Mouse (Mus musculus): Measurements from ENCODE around the gene Cenpv. TPM values are rescaled to one million over a fixed set of nuclear protein-coding genes. Genes with fewer than 3 reads are reported as not detected.

Gene Cenpv
- polyA plus RNA-seq, 1 experiment, result 46.7 TPM

DNA sequence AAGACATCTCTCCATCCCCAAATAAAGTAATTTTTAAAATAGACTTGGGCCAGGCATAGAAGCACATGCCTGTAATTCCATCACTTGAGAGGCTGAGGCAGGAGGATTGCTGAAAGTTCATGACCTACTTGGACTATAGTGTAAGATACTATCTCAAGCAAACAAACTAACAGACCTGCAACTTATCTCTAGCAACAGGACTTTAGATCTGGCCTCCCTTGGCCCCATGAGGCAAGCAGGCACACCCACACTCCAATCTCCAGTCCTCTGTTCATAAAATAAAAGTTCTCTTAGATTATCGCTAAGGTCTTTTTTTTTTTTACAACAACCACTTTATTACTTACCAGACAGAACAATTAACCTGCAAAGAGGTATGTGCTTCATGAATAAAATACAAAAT is 52.1 kb downstream of the Cenpv start:
- Histone ChIP-seq H3K4me3 (replicated peaks; ENCODE audit: insufficient read depth, low read depth, low read length) (no peak overlapping the region), H3K4me1 (ENCODE audit: control insufficient read depth, insufficient read depth, low read length) (0 out of 2 replicates have a peak, but pooled peaks cover 3% of the 10 kb centered on the region), H3K27ac (ENCODE audit: insufficient read depth, low read length) (no peak overlapping the region), H3K27me3 (ENCODE audit: control insufficient read depth, insufficient read depth, low read length) (no peaks in the 10 kb centered on the region)
- TF ChIP-seq CTCF (IDR thresholded peaks at IDR 0.05; ENCODE audit: borderline replicate concordance, insufficient read depth, low read depth, low read length) (no peak), POLR2A (IDR thresholded peaks at IDR 0.05; ENCODE audit: borderline replicate concordance, insufficient read depth, low read length) (no peak)
- 100% methylated on average over 1 of the region's 1 CpGs for WGBS
- no peak for DNase-seq

DNA sequence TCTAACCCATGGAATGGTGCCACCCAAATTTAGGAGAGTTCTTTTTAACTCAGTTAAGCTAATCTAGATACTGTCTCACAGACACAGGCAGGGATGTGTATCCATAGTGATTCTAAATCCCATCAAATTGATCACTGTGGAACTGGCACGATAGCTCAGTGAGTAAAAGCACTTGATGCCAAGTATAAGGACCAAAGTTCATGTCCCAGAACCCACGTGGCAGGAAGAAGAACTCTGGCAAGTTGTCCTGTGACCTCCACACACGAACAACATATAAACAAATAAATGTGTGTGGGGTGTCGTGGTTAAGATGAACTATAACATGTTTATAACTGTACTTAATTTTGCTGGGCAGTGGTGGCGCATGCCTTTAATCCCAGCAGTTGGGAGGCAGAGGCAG is 59.5 kb downstream of the Cenpv start:
- TF ChIP-seq POLR2A (IDR thresholded peaks at IDR 0.05; ENCODE audit: borderline replicate concordance, insufficient read depth, low read length) (no peak), CTCF (IDR thresholded peaks at IDR 0.05; ENCODE audit: borderline replicate concordance, insufficient read depth, low read depth, low read length) (no peak)
- no peaks in the 10 kb centered on the region for H3K27me3 ChIP-seq (ENCODE audit: control insufficient read depth, insufficient read depth, low read length)
- no peak for DNase-seq
- no peak overlapping the region for H3K4me3 ChIP-seq (replicated peaks; ENCODE audit: insufficient read depth, low read depth, low read length)
- no peak overlapping the region for H3K27ac ChIP-seq (ENCODE audit: insufficient read depth, low read length)
- 88% methylated on average over 5 of the region's 5 CpGs for WGBS
- no peaks in the 10 kb centered on the region for H3K4me1 ChIP-seq (ENCODE audit: control insufficient read depth, insufficient read depth, low read length)

GRCm38 (mm10) chr11:62478931-62479330 is 60.1 kb downstream of the Cenpv start:
- TF ChIP-seq POLR2A (IDR thresholded peaks at IDR 0.05; ENCODE audit: borderline replicate concordance, insufficient read depth, low read length), result no peak
- TF ChIP-seq CTCF (IDR thresholded peaks at IDR 0.05; ENCODE audit: borderline replicate concordance, insufficient read depth, low read depth, low read length), result no peak
- 28% methylated on average over 6 of the region's 6 CpGs for WGBS
- no peaks in the 10 kb centered on the region for H3K27me3 ChIP-seq (ENCODE audit: control insufficient read depth, insufficient read depth, low read length)

GRCm38 (mm10) chr11:62476156-62476555 is 62.9 kb downstream of the Cenpv start:
- TF ChIP-seq POLR2A (IDR thresholded peaks at IDR 0.05; ENCODE audit: borderline replicate concordance, insufficient read depth, low read length) (no peak), CTCF (IDR thresholded peaks at IDR 0.05; ENCODE audit: borderline replicate concordance, insufficient read depth, low read depth, low read length) (no peak)
- Histone ChIP-seq H3K4me1 (ENCODE audit: control insufficient read depth, insufficient read depth, low read length) (no peaks in the 10 kb centered on the region), H3K4me3 (replicated peaks; ENCODE audit: insufficient read depth, low read depth, low read length) (no peak overlapping the region), H3K27me3 (ENCODE audit: control insufficient read depth, insufficient read depth, low read length) (no peaks in the 10 kb centered on the region), H3K27ac (ENCODE audit: insufficient read depth, low read length) (no peak overlapping the region)
- 96% methylated on average over 4 of the region's 4 CpGs for WGBS
- no peak for DNase-seq

More at GRCm38 (mm10) chr11:62478931-62479330, 60.1 kb downstream of the Cenpv start:
- H3K27ac ChIP-seq (ENCODE audit: insufficient read depth, low read length), result no peak overlapping the region
- no peak overlapping the region for H3K4me3 ChIP-seq (replicated peaks; ENCODE audit: insufficient read depth, low read depth, low read length)
- no peak for DNase-seq
- no peaks in the 10 kb centered on the region for H3K4me1 ChIP-seq (ENCODE audit: control insufficient read depth, insufficient read depth, low read length)

Other genes with a start within 250 kb of the Cenpv start
- gene Pigl, start 80.8 kb downstream of the Cenpv start, polyA plus RNA-seq (2012; rRNA removed), result 7.7 and 9.5 TPM in 2 replicates
- 132 and 153 TPM in 2 replicates for gene Ncor1, start 80.7 kb downstream of the Cenpv start, polyA plus RNA-seq (2012; rRNA removed)
- 3,782 and 4,320 TPM in 2 replicates for gene Ubb, start 11.9 kb upstream of the Cenpv start, polyA plus RNA-seq (2012; rRNA removed)
- gene Trpv2, start 35.2 kb upstream of the Cenpv start, polyA plus RNA-seq (2012; rRNA removed), result 22.0 and 23.7 TPM in 2 replicates
- gene Lrrc75a, start 109.3 kb upstream of the Cenpv start, polyA plus RNA-seq (2012; rRNA removed), result 5.9 and 6.5 TPM in 2 replicates
- gene Mmgt2, start 109.4 kb upstream of the Cenpv start, polyA plus RNA-seq (2012; rRNA removed), result 19.8 and 28.0 TPM in 2 replicates
- gene Zfp287, start 192.6 kb upstream of the Cenpv start, polyA plus RNA-seq (2012; rRNA removed), result 13.9 and 15.1 TPM in 2 replicates
- not detected in 2 replicates for gene Gm10428, start 213.8 kb upstream of the Cenpv start, polyA plus RNA-seq (2012; rRNA removed)

All from cerebellum, adult 2 months (tissue).